8 mouse cellular contexts compared by ENCODE assay signal in the genomic region with DNA sequence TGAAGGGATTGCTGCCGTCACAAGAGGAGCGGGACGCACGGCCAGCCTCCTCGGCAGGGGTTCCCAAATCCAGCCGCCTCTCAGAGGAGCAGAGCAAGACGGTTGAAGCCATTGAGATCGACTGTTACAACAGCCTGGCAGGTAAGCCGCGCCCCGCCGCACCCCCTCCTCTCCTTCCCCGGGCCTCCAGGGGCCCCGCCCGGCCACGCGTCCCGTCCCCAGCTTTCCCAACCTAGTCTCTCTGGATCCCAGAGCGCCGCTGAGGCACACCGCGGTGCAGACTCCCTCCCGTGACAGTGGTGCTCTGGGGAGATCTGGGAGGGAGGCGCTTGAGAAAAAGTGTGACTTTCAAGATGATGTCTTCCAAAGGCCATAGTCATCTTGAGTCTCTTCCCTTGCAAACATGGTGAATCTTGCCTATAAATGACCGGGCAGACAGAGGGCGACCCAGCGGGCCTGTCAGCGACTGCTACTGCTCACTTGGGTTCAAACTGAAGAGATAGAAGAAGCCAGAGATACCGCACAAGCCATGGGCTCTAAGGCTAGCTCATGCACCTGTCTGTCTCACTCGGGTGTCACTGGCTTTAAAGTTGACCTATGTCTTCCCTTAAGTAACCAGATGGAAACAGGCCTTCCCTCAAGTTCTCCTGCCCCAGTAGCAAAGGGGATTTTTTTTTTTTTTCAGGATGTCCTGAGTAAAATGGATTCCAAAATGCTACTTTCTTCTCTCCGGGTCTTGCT. TPM values are rescaled to one million over a fixed set of nuclear protein-coding genes. Genes with fewer than 3 reads are reported as not detected.
A peak's percentile ranks its signal among the peaks of the same experiment; 100 is the strongest.
DNase-seq lines count a peak whose midpoint lies in the region; ATAC-seq and TF ChIP-seq lines count a peak whose summit lies in the region.

No protein-coding gene starts in this region.

- DNase-seq in layer of hippocampus, adult 2 months (ENCODE audit: low spot score in 2 of 2), result peak; percentile 22 to 41
- DNase-seq in layer of hippocampus, adult 11-12 months (ENCODE audit: low spot score), result no peak
- DNase-seq in brain, embryonic 14.5 days (ENCODE audit: low read depth), result peak; percentile 66
- DNase-seq in layer of hippocampus, adult 9-11 months, result peak; percentile 24
- peak; percentile 16 for DNase-seq in lung, postnatal 10 days
- peak; percentile 55 for DNase-seq in right cerebral cortex, postnatal 4 days
- DNase-seq in spleen, postnatal 36 days (ENCODE audit: low spot score in 2 of 2), result no peak

- H3K4me1 ChIP-seq in forebrain, embryonic 16.5 days (replicated peaks; ENCODE audit: control insufficient read depth, insufficient read depth, low read length), result peaks cover 28% of the 10 kb centered on the region

- peak overlapping the region; percentile 87 for H3K27ac ChIP-seq in layer of hippocampus, adult 2 months
- H3K27ac ChIP-seq in forebrain, embryonic 16.5 days (ENCODE audit: low read length), result peak overlapping the region; percentile 96

- H3K4me2 ChIP-seq in forebrain, embryonic 16.5 days (ENCODE audit: low read length), result peak overlapping the region; percentile 74

- peak; percentile 45 for ATAC-seq in forebrain, embryonic 16.5 days

- TF ChIP-seq CTCF in layer of hippocampus, adult 2 months (conservative IDR thresholded peaks at IDR 0.05), result no peak
- TF ChIP-seq CTCF in brain, embryonic 14.5 days (IDR thresholded peaks at IDR 0.05; ENCODE audit: borderline replicate concordance, extremely low read depth, insufficient read depth, insufficient read length), result no peak

- peak overlapping the region; percentile 78 for H3K4me3 ChIP-seq in layer of hippocampus, adult 2 months
- peak overlapping the region; percentile 75 for H3K4me3 ChIP-seq in forebrain, embryonic 16.5 days (replicated peaks; ENCODE audit: low read length)

- no peaks in the 10 kb centered on the region for H3K9me3 ChIP-seq in forebrain, embryonic 16.5 days (ENCODE audit: control insufficient read depth, low read length)

- no peaks in the 10 kb centered on the region for H3K36me3 ChIP-seq in forebrain, embryonic 16.5 days (ENCODE audit: control insufficient read depth, insufficient read depth)

- no peaks in the 10 kb centered on the region for H3K27me3 ChIP-seq in forebrain, embryonic 16.5 days (replicated peaks; ENCODE audit: control insufficient read depth, insufficient read depth, low read length)

- 2% methylated on average over 31 of the region's 31 CpGs for WGBS in forebrain, embryonic 16.5 days

- no peak for TF ChIP-seq POLR2A in brain, embryonic 14.5 days (IDR thresholded peaks at IDR 0.05; ENCODE audit: borderline replicate concordance, extremely low read depth, insufficient read depth, insufficient read length, poor library complexity, severe bottlenecking)

- peak overlapping the region; percentile 92 for H3K9ac ChIP-seq in forebrain, embryonic 16.5 days (replicated peaks; ENCODE audit: low read depth, low read length)

RNA-seq across cellular contexts. Expression of gene Ttc9, which starts 0.8 kb away (rescaled TPM):
- total RNA-seq in layer of hippocampus, adult 2 months (2021), result 10 to 100 TPM; 37.3 to 38.0 TPM
- polyA plus RNA-seq in brain, embryonic 14.5 days (2012; rRNA removed), result 14.0 and 20.2 TPM in 2 replicates
- polyA plus RNA-seq in forebrain, embryonic 16.5 days (2015; fragmentation: Nextera tagmentation; extraction: Ambion mirVana), result 20.3 and 24.6 TPM in 2 replicates

RNA-seq across cellular contexts. Expression of gene Med6, which starts 37.0 kb away (rescaled TPM):
- total RNA-seq in layer of hippocampus, adult 2 months (2021), result 10 to 100 TPM; 31.6 to 32.1 TPM
- polyA plus RNA-seq in brain, embryonic 14.5 days (2012; rRNA removed), result 32.7 and 41.0 TPM in 2 replicates
- 50.8 and 51.4 TPM in 2 replicates for polyA plus RNA-seq in forebrain, embryonic 16.5 days (2015; fragmentation: Nextera tagmentation; extraction: Ambion mirVana)

Comparison
In these comparisons a context has a peak if more than half of its experiments do, and no peak if none do; other contexts are left out.
1. DNase-seq: peak in layer of hippocampus, adult 2 months (2 of 2), brain, embryonic 14.5 days (single experiment), layer of hippocampus, adult 9-11 months (single experiment), lung, postnatal 10 days (single experiment) and right cerebral cortex, postnatal 4 days (single experiment); none in layer of hippocampus, adult 11-12 months (single experiment) and spleen, postnatal 36 days (0 of 2).